Mouse (Mus musculus) splenic B cell, adult 2 months (primary cell): ENCODE results near the gene Alyref2.
A peak's percentile ranks its signal among the peaks of the same experiment; 100 is the strongest.

ENCODE experiments used
- DNase-seq: peaks from one replicate; pipeline ENCODE4 v3.0.0-alpha.2; 2011; ENCODE audit warnings: low read depth, low spot score
- H3K27me3 ChIP-seq: 2 replicates; pipeline ENCODE4 v1.6.1; 2012; ENCODE audit warnings: mild to moderate bottlenecking, low read length, moderate library complexity, mixed read lengths; ENCODE audit not compliant: control insufficient read depth, poor library complexity, insufficient read depth, severe bottlenecking
- H3K36me3 ChIP-seq: 2 replicates; pipeline ENCODE4 v1.6.1; 2012; ENCODE audit warnings: mild to moderate bottlenecking, low read length, moderate library complexity, mixed read lengths; ENCODE audit not compliant: control insufficient read depth, poor library complexity, insufficient read depth, severe bottlenecking

Gene Alyref2

GRCm38 (mm10) chr1:171515039-171515438, 11.8 kb downstream of the Alyref2 start:
- no peaks in the 10 kb centered on the region for H3K27me3 ChIP-seq
- no peaks in the 10 kb centered on the region for H3K36me3 ChIP-seq
- peak; percentile 57 for DNase-seq

DNA sequence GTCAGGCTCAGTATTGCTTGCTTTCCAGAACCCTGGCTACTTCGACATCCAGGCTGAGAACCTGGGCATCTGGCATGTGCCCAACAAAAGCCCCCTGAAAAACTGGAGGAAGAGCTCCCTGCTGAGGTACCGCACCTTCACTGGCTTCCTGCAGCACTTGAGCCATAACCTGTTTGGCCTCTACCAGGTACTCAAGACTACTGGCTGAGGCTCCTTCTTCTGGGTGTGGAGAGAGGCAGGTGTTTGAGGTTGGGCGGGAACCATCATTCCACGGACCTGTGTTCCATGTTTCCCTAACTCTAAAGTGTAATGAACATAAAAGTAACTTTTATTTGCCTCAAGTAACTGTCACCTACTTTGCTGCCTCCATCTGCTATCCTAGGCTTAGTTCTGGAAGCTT, 12.3 kb downstream of the Alyref2 start:
- no peak for DNase-seq
- Histone ChIP-seq H3K36me3 (no peaks in the 10 kb centered on the region), H3K27me3 (no peaks in the 10 kb centered on the region)

DNA sequence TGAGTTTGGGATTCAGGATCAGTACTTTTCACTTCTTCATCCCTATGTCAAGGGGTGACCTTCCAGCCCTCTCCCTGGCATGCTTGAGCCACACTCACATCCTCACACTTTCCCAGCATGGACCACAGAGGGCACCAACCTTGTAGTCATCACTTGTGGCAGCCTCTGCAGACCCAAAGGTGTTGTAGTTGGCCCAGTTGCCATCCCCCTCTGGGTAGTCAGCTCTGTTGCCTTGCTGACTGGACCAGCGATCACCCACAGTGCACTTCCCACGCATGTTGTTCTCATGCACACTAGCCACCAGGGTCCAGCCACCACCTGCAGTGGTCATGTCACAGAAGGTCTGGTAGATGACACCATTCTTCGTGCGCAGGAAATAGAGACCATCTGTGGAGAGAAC, 28.1 kb downstream of the Alyref2 start:
- DNase-seq = no peak
- Histone ChIP-seq H3K36me3 (no peaks in the 10 kb centered on the region), H3K27me3 (no peaks in the 10 kb centered on the region; the same call in 1 of the 2 replicates)

GRCm38 (mm10) chr1:171532830-171533229, 29.6 kb downstream of the Alyref2 start:
- DNase-seq = peak; percentile 71
- Histone ChIP-seq H3K36me3 (no peaks in the 10 kb centered on the region), H3K27me3 (no peaks in the 10 kb centered on the region)

DNA sequence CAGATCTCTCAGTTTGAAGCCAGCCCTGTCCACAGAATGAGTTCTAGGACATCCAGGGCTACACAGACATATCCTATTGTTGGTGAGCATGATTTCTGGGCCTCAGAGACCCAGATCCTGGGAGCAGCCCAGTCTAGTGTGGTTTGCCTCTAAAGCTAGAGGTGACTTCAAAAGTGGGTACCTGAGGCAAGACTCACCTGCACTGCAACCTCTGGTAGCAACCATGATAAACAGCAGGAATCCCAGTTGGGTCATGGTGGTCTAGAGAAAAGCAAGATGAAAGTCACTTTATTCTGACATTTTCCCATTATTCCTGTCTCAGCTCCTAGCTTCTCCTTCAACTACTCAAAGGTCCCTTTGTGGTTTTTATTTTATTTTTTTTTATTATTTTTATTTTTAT, 31.3 kb downstream of the Alyref2 start:
- H3K36me3 ChIP-seq = no peaks in the 10 kb centered on the region

GRCm38 (mm10) chr1:171535194-171535593, 31.9 kb downstream of the Alyref2 start, which contains the start of gene Itln1:
Gene Itln1, minus strand, starts transcription at chr1:171535294.
- DNase-seq = no peak
- H3K27me3 ChIP-seq = no peaks in the 10 kb centered on the region
- H3K36me3 ChIP-seq = no peaks in the 10 kb centered on the region

More for the DNA sequence above, 31.3 kb downstream of the Alyref2 start:
- DNase-seq = no peak
- H3K27me3 ChIP-seq = no peaks in the 10 kb centered on the region

DNA sequence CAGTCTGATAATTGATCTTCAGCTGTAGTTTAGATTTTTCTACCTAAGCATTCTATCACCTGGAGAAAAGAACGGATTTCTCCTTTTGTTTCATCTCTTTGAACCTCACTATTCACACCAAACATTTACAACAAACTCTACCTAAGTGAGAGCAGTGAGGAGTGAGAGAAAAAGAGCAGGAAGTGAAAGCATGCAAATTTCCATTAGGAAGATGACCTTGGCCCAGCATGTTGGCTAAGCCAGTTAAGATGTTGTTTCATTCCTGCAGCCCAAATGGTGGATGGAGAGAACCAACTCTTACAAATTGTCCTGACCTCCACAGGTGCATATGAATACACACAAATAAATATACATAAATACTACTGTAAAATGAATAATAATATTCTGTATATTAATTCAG, 37.4 kb downstream of the Alyref2 start:
- peak; percentile 30 for DNase-seq
- no peaks in the 10 kb centered on the region for H3K27me3 ChIP-seq
- H3K36me3 ChIP-seq = no peaks in the 10 kb centered on the region

DNA sequence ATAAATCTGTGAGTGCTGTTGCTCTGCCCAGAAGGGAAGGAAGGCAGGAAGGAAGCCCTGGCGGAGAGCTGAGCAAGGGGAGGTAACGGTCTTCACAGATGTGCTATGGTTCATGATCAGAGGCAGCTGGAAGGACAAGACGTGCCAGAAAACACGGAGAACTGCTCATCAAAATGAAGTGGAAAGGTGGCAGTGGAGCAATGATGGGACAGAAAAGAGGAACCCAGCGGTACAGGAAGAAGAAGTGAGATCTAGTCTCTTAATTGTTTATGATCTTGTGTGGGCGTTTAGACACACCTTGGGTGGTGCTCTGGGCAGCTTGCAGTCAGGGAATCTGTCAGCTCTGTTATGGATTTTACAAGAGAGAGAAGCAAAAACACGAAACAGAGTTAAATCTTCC, 48.0 kb downstream of the Alyref2 start:
- peak; percentile 75 for DNase-seq
- Histone ChIP-seq H3K36me3 (no peaks in the 10 kb centered on the region), H3K27me3 (no peaks in the 10 kb centered on the region)

GRCm38 (mm10) chr1:171552230-171552629, 49.0 kb downstream of the Alyref2 start:
- H3K27me3 ChIP-seq = no peaks in the 10 kb centered on the region
- DNase-seq = no peak
- no peaks in the 10 kb centered on the region for H3K36me3 ChIP-seq

- Histone ChIP-seq H3K36me3 (no peaks in the 10 kb centered on the region), H3K27me3 (no peaks in the 10 kb centered on the region)
- DNase-seq = no peak
These were observed 50.4 kb downstream of the Alyref2 start for GRCm38 (mm10) chr1:171553359-171554341.
